Mouse (Mus musculus) bone marrow macrophage, adult 2 months (primary cell): Measurements from ENCODE around the gene Tbcd. TPM values are rescaled to one million over a fixed set of nuclear protein-coding genes. Genes with fewer than 3 reads are reported as not detected.
"Not testable (repeated sequence)": the region's sequence is repeated elsewhere in the genome, so short reads cannot be mapped to it uniquely, and the experiment has no call there.

Source experiments
- H3K27ac ChIP-seq: 2 replicates; pipeline ENCODE4 v1.5.1; 2012; ENCODE audit warnings: low read depth, low read length; ENCODE audit not compliant: insufficient read depth
- H3K4me1 ChIP-seq: 2 replicates; pipeline ENCODE4 v1.6.1; 2012; ENCODE audit warnings: low read length; ENCODE audit not compliant: control insufficient read depth, insufficient read depth
- H3K4me3 ChIP-seq: 2 replicates; pipeline ENCODE4 v1.5.1; 2012; ENCODE audit warnings: mild to moderate bottlenecking, low read length, moderate library complexity; ENCODE audit not compliant: insufficient read depth
- CTCF ChIP-seq: IDR thresholded peaks from 2 replicates; pipeline ENCODE4 v1.5.1; 2012; ENCODE audit warnings: low read depth, mild to moderate bottlenecking, low read length, moderate library complexity
- POLR2A ChIP-seq: IDR thresholded peaks from 2 replicates; pipeline ENCODE4 v1.6.1; 2012; ENCODE audit warnings: mild to moderate bottlenecking, low read depth, low read length, borderline replicate concordance
- polyA plus RNA-seq: library from polyadenylated mRNA; stranded (reverse); fragments of >200 nt; gene quantifications from 2 replicates; pipeline ENCODE4 v1.2.4, GENCODE M21; 2012; ENCODE audit not compliant: missing spikeins, insufficient read depth, insufficient read length

Gene Tbcd
- polyA plus RNA-seq, 1 experiment: 27.4 TPM

DNA sequence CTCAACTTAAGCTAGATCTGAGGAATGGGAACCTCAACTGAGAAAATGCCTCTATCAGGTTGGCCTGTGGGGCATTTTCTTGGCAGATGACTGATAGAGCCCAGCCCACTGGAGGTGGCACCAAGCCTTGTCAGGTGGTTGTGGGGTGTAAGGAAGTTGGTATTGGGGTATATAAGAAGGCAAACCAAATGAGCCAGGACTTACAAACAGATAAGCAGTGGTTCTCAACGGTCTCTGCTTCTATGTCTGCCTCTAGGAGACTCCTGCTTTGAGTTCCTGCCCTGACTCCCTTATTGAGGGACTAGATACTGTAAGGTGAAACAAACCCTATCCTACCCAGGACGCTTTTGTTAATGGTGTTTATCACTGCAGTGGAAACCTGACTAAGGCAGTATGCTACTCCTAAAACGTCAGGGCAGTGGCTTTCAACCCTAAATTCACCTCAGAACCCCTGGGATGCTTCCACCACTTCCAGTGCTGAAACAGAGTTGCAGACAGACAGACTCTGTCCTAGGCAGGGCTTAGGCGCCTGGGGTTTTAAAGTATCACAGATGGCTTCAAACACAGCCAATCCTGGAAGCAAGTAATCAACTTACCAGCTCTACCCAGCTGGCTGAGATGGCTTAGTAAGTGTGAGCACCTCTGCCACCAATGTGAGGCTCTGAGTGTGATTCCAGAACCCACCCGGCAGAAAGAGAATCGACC lies 204.2 kb downstream of the Tbcd start:
- Histone ChIP-seq H3K27ac (no peak overlapping the region), H3K4me3 (no peak overlapping the region), H3K4me1 (peaks cover 36% of the 10 kb centered on the region)
- TF ChIP-seq POLR2A: no peak
- TF ChIP-seq CTCF: no peak

DNA sequence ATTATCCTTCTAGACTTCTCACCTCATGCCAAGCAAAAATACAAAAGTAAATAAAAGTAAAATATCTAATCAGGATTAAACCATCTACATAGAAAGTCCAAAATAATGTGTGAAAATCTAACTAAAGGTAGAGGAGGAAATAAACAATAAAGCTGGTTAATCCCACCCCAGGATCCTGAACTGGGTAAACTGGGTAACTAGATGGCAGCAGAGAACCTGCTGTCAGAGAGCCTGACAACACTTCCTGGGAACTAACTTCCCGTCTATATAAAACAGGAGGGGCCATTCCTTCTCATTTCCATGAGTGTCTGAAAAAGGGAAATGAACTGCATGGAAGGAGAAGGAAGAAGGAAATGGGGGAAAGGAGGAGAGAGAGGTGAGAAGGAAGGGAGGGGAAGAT lies 206.4 kb downstream of the Tbcd start:
- TF ChIP-seq CTCF (no peak), POLR2A (no peak)
- no peak overlapping the region for H3K27ac ChIP-seq
- H3K4me1 ChIP-seq: peaks cover 25% of the 10 kb centered on the region
- no peak overlapping the region for H3K4me3 ChIP-seq

DNA sequence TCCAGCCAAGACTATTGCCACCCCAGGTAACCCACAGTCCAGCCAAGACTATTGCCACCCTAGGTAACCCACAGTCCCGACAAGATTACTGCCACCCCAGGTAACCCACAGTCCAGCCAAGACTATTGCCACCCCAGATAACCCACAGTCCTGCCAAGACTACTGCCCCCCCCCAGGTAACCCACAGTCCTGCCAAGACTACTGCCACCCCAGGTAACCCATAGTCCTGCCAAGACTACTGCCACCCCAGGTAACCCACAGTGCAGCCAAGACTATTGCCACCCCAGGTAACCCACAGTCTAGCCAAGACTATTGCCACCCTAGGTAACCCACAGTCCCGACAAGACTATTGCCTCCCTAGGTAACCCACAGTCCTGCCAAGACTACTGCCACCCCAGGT lies 208.9 kb downstream of the Tbcd start:
- H3K4me3 ChIP-seq, H3K27ac ChIP-seq: not testable (repeated sequence)
- H3K4me1 ChIP-seq: peaks cover 17% of the 10 kb centered on the region

- H3K4me3 ChIP-seq: no peak overlapping the region
- no peak overlapping the region for H3K27ac ChIP-seq
- peaks cover 14% of the 10 kb centered on the region for H3K4me1 ChIP-seq
- TF ChIP-seq CTCF: no peak
Measured at GRCm38 (mm10) chr11:121661116-121661515, 209.4 kb downstream of the Tbcd start.

Other genes starting within 250 kb of the Tbcd start
- gene Hexdc, start 247.5 kb upstream of the Tbcd start, polyA plus RNA-seq: 5.0 and 9.6 TPM in 2 replicates
- 12.7 and 17.1 TPM in 2 replicates for gene Ogfod3, start 247.2 kb upstream of the Tbcd start, polyA plus RNA-seq
- 67.2 and 67.9 TPM in 2 replicates for gene Cybc1, start 222.6 kb upstream of the Tbcd start, polyA plus RNA-seq
- 19.4 and 20.8 TPM in 2 replicates for gene Narf, start 214.7 kb upstream of the Tbcd start, polyA plus RNA-seq
- gene Foxk2, start 192.0 kb upstream of the Tbcd start, polyA plus RNA-seq: 12.8 and 15.5 TPM in 2 replicates
- 50.5 and 52.2 TPM in 2 replicates for gene Wdr45b, start 97.5 kb upstream of the Tbcd start, polyA plus RNA-seq
- gene Rab40b, start 63.7 kb upstream of the Tbcd start, polyA plus RNA-seq: not detected in 2 replicates
- 9.2 and 10.4 TPM in 2 replicates for gene Fn3krp, start 30.5 kb upstream of the Tbcd start, polyA plus RNA-seq
- gene Fn3k, start 17.0 kb upstream of the Tbcd start, polyA plus RNA-seq: 0.46 and 0.73 TPM in 2 replicates
- gene Zfp750, start 67.4 kb downstream of the Tbcd start, polyA plus RNA-seq: not detected in 2 replicates
- gene B3gntl1, start 221.2 kb downstream of the Tbcd start, polyA plus RNA-seq: 5.5 and 5.7 TPM in 2 replicates
- 200 and 216 TPM in 2 replicates for gene Metrnl, start 249.6 kb downstream of the Tbcd start, polyA plus RNA-seq